Mouse (Mus musculus): ENCODE measurements around the gene Pnpla7. TPM values are rescaled to one million over a fixed set of nuclear protein-coding genes. Genes with fewer than 3 reads are reported as not detected.

The Pnpla7 gene
- polyA plus RNA-seq (2012; rRNA removed; ENCODE audit: low replicate concordance), result 3.6 and 9.5 TPM in 2 replicates

DNA sequence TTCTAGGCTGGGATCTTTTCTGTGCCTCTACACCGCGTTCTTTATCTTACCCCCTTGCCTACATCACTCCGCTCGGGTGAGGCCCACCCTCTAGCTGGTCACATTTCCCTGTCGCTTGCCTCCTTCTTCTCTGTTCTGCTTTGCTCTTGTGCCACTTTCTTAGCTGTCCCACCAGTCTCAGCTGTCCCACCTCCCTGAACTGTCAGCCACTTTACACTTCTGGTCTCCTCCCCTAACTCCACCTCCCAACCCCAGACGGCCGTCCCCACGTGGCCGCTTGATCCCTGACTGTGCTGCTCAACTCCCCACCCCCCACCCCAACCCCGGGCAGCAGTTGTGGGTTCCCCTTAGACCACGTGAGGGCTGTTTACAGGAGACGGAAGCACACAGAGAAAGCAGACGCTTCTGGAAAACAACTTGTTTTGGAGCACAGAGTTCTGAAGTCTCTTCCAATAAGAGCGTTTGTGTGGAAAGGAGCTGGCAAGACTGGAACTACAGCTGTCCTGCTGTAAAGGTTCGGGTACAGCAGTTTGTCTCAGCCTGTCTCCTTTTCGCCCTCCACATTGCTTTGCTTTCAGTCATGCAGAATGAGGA, at the start of gene Pnpla7:
Pnpla7 (plus strand) TSS at position 330 of the 594 bp plus-strand sequence.

GRCm38 (mm10) chr2:24935057-24935796, 40.6 kb upstream of the Pnpla7 start, which contains the start of gene Arrdc1:
Arrdc1 (minus strand) TSS chr2:24935252.

DNA sequence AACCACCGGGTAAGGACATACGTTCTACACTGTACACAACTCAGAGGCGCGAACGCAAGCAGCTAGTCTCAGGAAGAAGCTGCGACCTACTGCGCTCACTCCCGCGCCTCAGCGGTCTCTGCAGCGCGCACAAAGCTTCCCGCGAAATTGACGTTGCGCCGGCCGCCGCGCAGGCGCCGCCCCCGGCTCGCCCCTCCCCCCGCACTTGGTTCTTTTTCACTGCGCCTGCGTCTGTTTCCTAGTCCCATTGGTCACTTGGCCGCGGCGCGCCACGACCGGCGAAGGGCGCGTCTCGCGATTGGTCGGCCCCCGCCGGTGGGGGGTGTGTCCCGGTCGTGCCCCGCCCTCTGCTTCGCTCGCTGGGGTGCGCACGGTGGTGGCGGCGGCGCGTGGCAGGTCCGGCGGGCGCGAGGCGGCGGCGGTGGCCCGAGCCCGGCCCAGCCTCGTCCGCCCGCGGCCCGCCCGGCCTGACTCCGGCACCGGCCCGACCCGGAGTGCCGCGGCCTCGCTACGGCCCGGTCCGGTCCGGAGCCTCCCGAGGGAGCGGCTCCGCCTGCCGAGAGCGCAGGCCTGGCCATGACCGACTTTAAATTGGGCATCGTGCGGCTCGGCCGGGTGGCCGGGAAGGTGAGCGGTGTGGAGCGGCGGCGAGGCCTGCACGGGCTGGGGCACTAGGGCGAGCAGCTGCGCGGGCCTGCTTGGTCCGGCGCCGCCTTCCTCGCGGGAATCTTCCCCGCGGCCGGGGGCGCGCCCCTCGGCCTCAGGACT, 26.2 kb upstream of the Pnpla7 start, which contains the start of gene Zmynd19:
Zmynd19 (plus strand) TSS at position 372 of the 768 bp plus-strand sequence.

GRCm38 (mm10) chr2:24962304-24963000, 13.4 kb upstream of the Pnpla7 start, which contains the start of gene Dph7:
Dph7 (plus strand) TSS chr2:24962400.

DNA sequence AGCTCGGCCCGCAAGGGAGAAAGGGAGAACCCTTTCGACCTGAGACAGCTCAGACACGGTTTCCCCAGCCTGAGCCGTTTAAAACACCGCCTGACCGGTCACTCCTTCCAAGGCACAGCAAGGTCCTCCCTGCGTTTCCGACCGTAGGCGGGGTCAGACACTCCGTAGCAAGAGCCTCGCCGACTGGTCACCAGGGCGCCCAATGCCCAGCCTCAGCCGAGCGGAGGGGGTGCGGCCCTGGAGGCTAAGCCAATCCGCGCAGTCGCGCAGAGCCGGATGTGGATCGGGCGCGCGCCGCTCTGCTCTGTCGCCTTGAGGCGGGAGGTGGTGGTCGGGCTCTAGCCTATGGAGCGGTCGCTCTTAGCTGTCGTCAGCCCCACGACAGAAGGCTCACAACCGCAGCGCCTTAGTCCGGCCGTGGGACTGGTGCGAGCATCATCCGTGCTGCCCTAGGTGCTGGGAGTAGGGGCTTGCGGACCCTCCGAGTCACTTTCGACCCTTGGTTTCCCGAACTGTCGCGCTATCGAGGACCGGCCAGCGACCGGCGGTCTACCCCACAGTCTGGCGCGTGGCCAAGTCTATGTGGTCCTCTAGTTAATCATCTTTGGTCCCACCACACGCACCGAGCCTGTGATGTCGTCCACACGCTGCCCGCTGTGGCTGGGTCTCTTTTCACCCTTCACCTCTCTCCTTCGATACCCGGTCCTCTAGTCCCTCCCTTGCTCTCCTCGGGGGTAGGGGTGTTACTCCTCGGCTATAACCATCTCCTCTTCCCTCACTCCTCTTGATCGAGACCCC, 728 bp upstream of the Pnpla7 start, which contains the start of gene Mrpl41:
Mrpl41 (minus strand) TSS at position 193 of the 798 bp plus-strand sequence.

GRCm38 (mm10) chr2:25054221-25055067, 78.6 kb downstream of the Pnpla7 start, which contains the start of gene Nsmf:
Nsmf (plus strand) TSS chr2:25054355.

GRCm38 (mm10) chr2:25080076-25080475, 104.2 kb downstream of the Pnpla7 start, which contains the start of gene Entpd8:
Entpd8 (plus strand) TSS chr2:25080304.

DNA sequence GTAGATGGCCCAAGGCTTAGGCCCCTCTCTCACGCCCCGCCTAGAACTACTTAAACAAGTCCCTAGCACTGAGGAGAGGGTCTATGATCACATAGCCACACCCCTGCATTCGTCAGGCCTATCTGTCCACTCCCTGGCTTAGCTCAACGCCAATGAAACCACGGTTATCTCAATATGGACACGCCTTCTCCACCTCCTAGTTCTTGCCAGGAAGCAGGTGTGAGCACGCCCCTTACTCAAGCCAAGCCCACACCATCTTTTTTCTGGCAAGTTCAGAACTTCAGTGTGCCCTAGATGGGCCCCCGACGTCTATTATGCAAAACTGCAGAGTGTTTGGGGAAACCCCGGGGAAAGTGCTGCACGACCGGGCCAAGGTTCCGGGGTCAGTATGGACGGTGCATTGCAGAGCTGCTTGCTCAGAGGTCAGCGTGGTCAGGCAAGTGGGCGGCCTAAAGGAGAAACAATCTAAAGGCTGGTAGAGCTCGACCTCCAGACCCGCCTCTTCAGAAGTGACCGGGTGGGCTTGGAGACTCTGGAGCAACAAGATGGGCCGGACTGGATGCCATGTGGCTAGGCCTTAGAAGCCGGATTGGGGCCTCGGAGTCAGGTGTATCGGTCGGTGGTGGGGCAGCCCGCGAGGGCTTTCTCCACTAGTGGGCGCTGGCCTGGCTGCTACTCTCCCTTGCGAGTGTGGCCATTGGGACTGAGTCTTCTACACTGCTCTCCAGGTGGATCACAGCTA, 119.4 kb downstream of the Pnpla7 start, which contains the start of gene Noxa1:
Noxa1 (minus strand) TSS at position 41 of the 742 bp plus-strand sequence.

Other genes starting within 250 kb of the Pnpla7 start
- 2.7 and 10.0 TPM in 2 replicates for gene Cacna1b, start 212.9 kb upstream of the Pnpla7 start, polyA plus RNA-seq (2012; rRNA removed; ENCODE audit: low replicate concordance)
- gene Ehmt1, start 56.4 kb upstream of the Pnpla7 start, polyA plus RNA-seq (2012; rRNA removed; ENCODE audit: low replicate concordance), result 23.9 and 28.4 TPM in 2 replicates
- 202 and 206 TPM in 2 replicates for gene Arrdc1, start 40.8 kb upstream of the Pnpla7 start, polyA plus RNA-seq (2012; rRNA removed; ENCODE audit: low replicate concordance)
- 2.6 and 3.9 TPM in 2 replicates for gene Zmynd19, start 26.2 kb upstream of the Pnpla7 start, polyA plus RNA-seq (2012; rRNA removed; ENCODE audit: low replicate concordance)
- gene Dph7, start 13.6 kb upstream of the Pnpla7 start, polyA plus RNA-seq (2012; rRNA removed; ENCODE audit: low replicate concordance), result 3.8 and 4.7 TPM in 2 replicates
- gene Mrpl41, start 935 bp upstream of the Pnpla7 start, polyA plus RNA-seq (2012; rRNA removed; ENCODE audit: low replicate concordance), result 20.6 and 22.1 TPM in 2 replicates
- 52.7 and 54.1 TPM in 2 replicates for gene Nsmf, start 78.3 kb downstream of the Pnpla7 start, polyA plus RNA-seq (2012; rRNA removed; ENCODE audit: low replicate concordance)
- 121 and 257 TPM in 2 replicates for gene Entpd8, start 104.3 kb downstream of the Pnpla7 start, polyA plus RNA-seq (2012; rRNA removed; ENCODE audit: low replicate concordance)
- 17.5 and 26.4 TPM in 2 replicates for gene Noxa1, start 119.1 kb downstream of the Pnpla7 start, polyA plus RNA-seq (2012; rRNA removed; ENCODE audit: low replicate concordance)
- 42.6 and 53.2 TPM in 2 replicates for gene Nrarp, start 204.7 kb downstream of the Pnpla7 start, polyA plus RNA-seq (2012; rRNA removed; ENCODE audit: low replicate concordance)
- 25.3 and 31.1 TPM in 2 replicates for gene Tor4a, start 220.9 kb downstream of the Pnpla7 start, polyA plus RNA-seq (2012; rRNA removed; ENCODE audit: low replicate concordance)
- 29.9 and 42.4 TPM in 2 replicates for gene Nelfb, start 235.5 kb downstream of the Pnpla7 start, polyA plus RNA-seq (2012; rRNA removed; ENCODE audit: low replicate concordance)
- not detected in 2 replicates for gene Stpg3, start 238.6 kb downstream of the Pnpla7 start, polyA plus RNA-seq (2012; rRNA removed; ENCODE audit: low replicate concordance)
- gene Fam166a, start 242.7 kb downstream of the Pnpla7 start, polyA plus RNA-seq (2012; rRNA removed; ENCODE audit: low replicate concordance), result not detected in 2 replicates
- gene Tubb4b, start 248.7 kb downstream of the Pnpla7 start, polyA plus RNA-seq (2012; rRNA removed; ENCODE audit: low replicate concordance), result 379 and 679 TPM in 2 replicates

All from duodenum, adult 2 months (tissue).